Mouse (Mus musculus) intestine, embryonic 14.5 days (tissue): ENCODE results near the gene Prkg2. TPM values are rescaled to one million over a fixed set of nuclear protein-coding genes. Genes with fewer than 3 reads are reported as not detected.

Experiments used
- ATAC-seq: fragments of 200-750 bp; cut with Nextera tagmentation; replicated peaks from 2 replicates; pipeline ENCODE4 v1.8.0; 2017; ENCODE audit warnings: low read depth, moderate number of reproducible peaks, moderate TSS enrichment, moderate library complexity; ENCODE audit not compliant: low FRiP score, low TSS enrichment
- DNase-seq: peaks from one replicate; pipeline ENCODE4 v3.0.0-alpha.2; 2018; ENCODE audit warnings: low spot score
- H3K27ac ChIP-seq: fragments of 300-500 bp; sonication (generic); 2 replicates; pipeline ENCODE4 v1.5.1; 2014; ENCODE audit warnings: low read depth, mild to moderate bottlenecking, control low read depth
- H3K27me3 ChIP-seq: fragments of 300-500 bp; sonication (generic); replicated peaks from 2 replicates; pipeline ENCODE4 v1.6.1; 2014; ENCODE audit warnings: low read length, control low read depth; ENCODE audit not compliant: control insufficient read depth, insufficient read depth
- H3K36me3 ChIP-seq: fragments of 300-500 bp; sonication (generic); 2 replicates; pipeline ENCODE4 v1.6.1; 2014; ENCODE audit warnings: low read length, control low read depth; ENCODE audit not compliant: control insufficient read depth, insufficient read depth
- H3K4me1 ChIP-seq: fragments of 300-500 bp; sonication (generic); replicated peaks from 2 replicates; pipeline ENCODE4 v1.6.1; 2014; ENCODE audit warnings: low read length, control low read depth, mixed read lengths; ENCODE audit not compliant: control insufficient read depth, insufficient read depth
- H3K4me2 ChIP-seq: fragments of 300-500 bp; sonication (generic); 2 replicates; pipeline ENCODE4 v1.6.1; 2014; ENCODE audit warnings: low read length
- H3K4me3 ChIP-seq: fragments of 300-500 bp; sonication (generic); 2 replicates; pipeline ENCODE4 v1.5.1; 2014; ENCODE audit warnings: low read depth, low read length, control low read depth, mixed read lengths
- H3K9ac ChIP-seq: fragments of 300-500 bp; sonication (generic); 2 replicates; pipeline ENCODE4 v1.6.1; 2014; ENCODE audit warnings: mild to moderate bottlenecking, low read length
- H3K9me3 ChIP-seq: fragments of 300-500 bp; sonication (generic); 2 replicates; pipeline ENCODE4 v1.6.1; 2016; ENCODE audit warnings: low read length, control low read depth; ENCODE audit not compliant: control insufficient read depth
- WGBS: fragments of 180-500 bp; shearing (Covaris S2); extraction: QIAGEN DNeasy Blood & Tissue Kit; methylation state at CpG from one replicate; pipeline ENCODE4 v1.1.7; 2014; 5-methylcytosine and 5-hydroxymethylcytosine counted together
- polyA plus RNA-seq: library from polyadenylated mRNA; unstranded; fragments of >200 nt; fragmentation: Nextera tagmentation; extraction: Ambion mirVana; gene quantifications from 2 replicates; pipeline ENCODE4 v1.2.1, GENCODE M21; 2014

The Prkg2 gene
- polyA plus RNA-seq, 1 experiment from 2014 or later: 17.9 TPM

- Histone ChIP-seq H3K9me3 (no peaks in the 10 kb centered on the region), H3K9ac (no peak overlapping the region), H3K27ac (no peak overlapping the region), H3K36me3 (no peaks in the 10 kb centered on the region), H3K4me2 (no peak overlapping the region), H3K27me3 (no peaks in the 10 kb centered on the region), H3K4me3 (no peak overlapping the region), H3K4me1 (no peaks in the 10 kb centered on the region)
- no peak for DNase-seq
- ATAC-seq: no peak
- 70% methylated on average over 3 of the region's 3 CpGs for WGBS
Observed at GRCm38 (mm10) chr5:98987116-98987515, 50.0 kb downstream of the Prkg2 start.

- H3K4me2 ChIP-seq: no peak overlapping the region
- no peaks in the 10 kb centered on the region for H3K4me1 ChIP-seq
- DNase-seq: no peak
- H3K27me3 ChIP-seq: no peaks in the 10 kb centered on the region
- no peak overlapping the region for H3K9ac ChIP-seq
- no peak for ATAC-seq
- WGBS: 43% methylated on average over 4 of the region's 4 CpGs
- H3K4me3 ChIP-seq: no peak overlapping the region
- no peak overlapping the region for H3K27ac ChIP-seq
- no peaks in the 10 kb centered on the region for H3K9me3 ChIP-seq
- H3K36me3 ChIP-seq: no peaks in the 10 kb centered on the region
Observed at GRCm38 (mm10) chr5:98986459-98986858, 50.7 kb downstream of the Prkg2 start.

- no peak overlapping the region for H3K4me2 ChIP-seq
- 10% methylated on average over 4 of the region's 4 CpGs for WGBS
- ATAC-seq (no peak), DNase-seq (no peak)
- no peak overlapping the region for H3K4me3 ChIP-seq
- H3K9me3 ChIP-seq: no peaks in the 10 kb centered on the region
- H3K36me3 ChIP-seq: no peaks in the 10 kb centered on the region
- H3K27ac ChIP-seq: no peak overlapping the region
- no peaks in the 10 kb centered on the region for H3K4me1 ChIP-seq
- H3K9ac ChIP-seq: no peak overlapping the region
- H3K27me3 ChIP-seq: no peaks in the 10 kb centered on the region
Observed at GRCm38 (mm10) chr5:98986011-98986410, 51.1 kb downstream of the Prkg2 start.

GRCm38 (mm10) chr5:98985077-98985476 is 52.1 kb downstream of the Prkg2 start:
- no peak overlapping the region for H3K9ac ChIP-seq
- no peaks in the 10 kb centered on the region for H3K4me1 ChIP-seq
- no peak overlapping the region for H3K4me2 ChIP-seq
- ATAC-seq: no peak
- no peaks in the 10 kb centered on the region for H3K36me3 ChIP-seq
- H3K4me3 ChIP-seq: no peak overlapping the region
- DNase-seq: no peak
- no peak overlapping the region for H3K27ac ChIP-seq
- 89% methylated on average over 3 of the region's 3 CpGs for WGBS
- no peaks in the 10 kb centered on the region for H3K27me3 ChIP-seq
- no peaks in the 10 kb centered on the region for H3K9me3 ChIP-seq

GRCm38 (mm10) chr5:98981304-98981703 is 55.8 kb downstream of the Prkg2 start:
- Histone ChIP-seq H3K9ac (no peak overlapping the region), H3K27me3 (no peaks in the 10 kb centered on the region), H3K4me3 (no peak overlapping the region), H3K27ac (no peak overlapping the region), H3K36me3 (no peaks in the 10 kb centered on the region), H3K4me2 (no peak overlapping the region), H3K4me1 (no peaks in the 10 kb centered on the region), H3K9me3 (no peaks in the 10 kb centered on the region)
- WGBS: 80% methylated on average over 7 of the region's 7 CpGs
- DNase-seq (no peak), ATAC-seq (no peak)

GRCm38 (mm10) chr5:98978316-98978715 is 58.8 kb downstream of the Prkg2 start:
- WGBS: 79% methylated on average over 6 of the region's 6 CpGs
- no peak overlapping the region for H3K4me2 ChIP-seq
- H3K27ac ChIP-seq: no peak overlapping the region
- H3K27me3 ChIP-seq: no peaks in the 10 kb centered on the region
- no peak overlapping the region for H3K9ac ChIP-seq
- no peaks in the 10 kb centered on the region for H3K4me1 ChIP-seq
- no peak for DNase-seq
- no peak overlapping the region for H3K4me3 ChIP-seq
- no peak for ATAC-seq
- H3K36me3 ChIP-seq: no peaks in the 10 kb centered on the region
- H3K9me3 ChIP-seq: no peaks in the 10 kb centered on the region

GRCm38 (mm10) chr5:98975877-98976672 is 61.1 kb downstream of the Prkg2 start:
- Histone ChIP-seq H3K36me3 (no peaks in the 10 kb centered on the region), H3K4me1 (no peaks in the 10 kb centered on the region), H3K4me3 (no peak overlapping the region), H3K4me2 (no peak overlapping the region), H3K9me3 (no peaks in the 10 kb centered on the region), H3K27me3 (no peaks in the 10 kb centered on the region), H3K9ac (no peak overlapping the region), H3K27ac (no peak overlapping the region)
- no peak for ATAC-seq
- no peak for DNase-seq
- WGBS: 92% methylated on average over 10 of the region's 10 CpGs

GRCm38 (mm10) chr5:98966679-98967078 is 70.5 kb downstream of the Prkg2 start:
- H3K9ac ChIP-seq: no peak overlapping the region
- H3K36me3 ChIP-seq: no peaks in the 10 kb centered on the region
- no peak overlapping the region for H3K4me3 ChIP-seq
- ATAC-seq: no peak
- H3K27ac ChIP-seq: no peak overlapping the region
- 82% methylated on average over 9 of the region's 9 CpGs for WGBS
- DNase-seq: no peak
- H3K9me3 ChIP-seq: no peaks in the 10 kb centered on the region
- no peak overlapping the region for H3K4me2 ChIP-seq
- no peaks in the 10 kb centered on the region for H3K4me1 ChIP-seq
- H3K27me3 ChIP-seq: no peaks in the 10 kb centered on the region

GRCm38 (mm10) chr5:98965139-98965538 is 72.0 kb downstream of the Prkg2 start:
- ATAC-seq: no peak
- Histone ChIP-seq H3K36me3 (no peaks in the 10 kb centered on the region), H3K27me3 (no peaks in the 10 kb centered on the region), H3K4me3 (no peak overlapping the region), H3K9ac (no peak overlapping the region), H3K4me1 (no peaks in the 10 kb centered on the region), H3K9me3 (no peaks in the 10 kb centered on the region), H3K4me2 (no peak overlapping the region), H3K27ac (no peak overlapping the region)
- no peak for DNase-seq
- WGBS: 65% methylated on average over 4 of the region's 4 CpGs
